Mouse (Mus musculus): ENCODE data around the gene 2300009A05Rik. TPM values are rescaled to one million over a fixed set of nuclear protein-coding genes. Genes with fewer than 3 reads are reported as not detected.

The 2300009A05Rik gene
- polyA plus RNA-seq (2015; fragmentation: Nextera tagmentation; extraction: Ambion mirVana) = 108 and 121 TPM in 2 replicates

GRCm38 (mm10) chr9:63398611-63399462 lies at the start of gene 2300009A05Rik:
Gene 2300009A05Rik, minus strand, starts transcription at chr9:63399246.

DNA sequence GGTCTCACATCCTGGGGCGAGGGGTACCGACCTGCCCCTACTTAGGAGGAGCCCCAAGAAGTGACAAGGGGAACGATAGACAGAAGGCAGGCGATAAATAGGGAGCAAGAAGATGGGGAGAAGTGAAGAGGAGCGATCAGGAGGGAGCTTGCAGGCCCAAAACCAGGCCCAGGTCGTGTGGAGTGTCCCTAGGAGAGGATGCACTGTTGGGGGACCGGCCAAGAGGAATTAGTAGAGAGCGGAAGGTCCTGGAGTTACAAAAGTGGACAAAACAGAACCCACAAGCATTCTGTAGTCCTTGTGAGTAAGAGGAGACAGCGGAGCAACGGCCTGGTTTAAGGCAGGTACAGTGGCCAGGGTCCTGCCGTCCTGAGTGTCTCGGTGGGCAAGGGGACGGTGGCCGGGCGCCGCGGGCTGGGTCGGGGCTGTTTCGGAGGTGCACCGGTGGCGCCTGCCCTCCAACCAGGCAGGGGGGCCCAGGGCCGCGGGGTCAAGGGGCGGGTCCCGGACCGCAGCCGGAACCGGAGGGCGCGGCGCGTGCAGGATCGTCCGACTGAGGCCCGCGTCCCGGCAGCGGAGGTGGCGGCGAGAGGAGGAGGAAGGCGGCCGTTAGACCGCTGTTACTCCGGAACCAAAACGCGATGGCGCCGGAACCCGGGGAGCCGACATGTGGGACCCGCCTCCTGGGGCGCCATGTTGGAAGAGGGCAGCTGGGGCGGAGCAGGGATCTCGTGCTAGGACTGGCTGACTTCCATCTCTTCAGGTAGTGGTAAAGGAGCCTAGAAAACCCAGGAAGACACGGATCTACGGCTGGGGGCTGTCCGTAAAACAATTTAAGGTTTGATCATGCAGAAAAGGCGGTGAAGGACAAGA lies 21.5 kb downstream of the 2300009A05Rik start, which contains the start of gene Map2k5:
Map2k5 (minus strand) TSS at position 633 of the 873 bp plus-strand sequence.

Other genes starting within 250 kb of the 2300009A05Rik start
- gene Map2k5, start 21.3 kb downstream of the 2300009A05Rik start, polyA plus RNA-seq (2015; fragmentation: Nextera tagmentation; extraction: Ambion mirVana) = 30.2 and 30.9 TPM in 2 replicates
- 0.10 and 0.23 TPM in 2 replicates for gene Iqch, start 203.2 kb upstream of the 2300009A05Rik start, polyA plus RNA-seq (2015; fragmentation: Nextera tagmentation; extraction: Ambion mirVana)
- 47.7 and 50.5 TPM in 2 replicates for gene Aagab, start 203.4 kb upstream of the 2300009A05Rik start, polyA plus RNA-seq (2015; fragmentation: Nextera tagmentation; extraction: Ambion mirVana)

All from neural tube, postnatal 0 days (tissue).